ENCODE assay signal across 14 mouse cellular contexts in genomic region chr1:131198417-131198960, GRCm38 (mm10). TPM values are rescaled to one million over a fixed set of nuclear protein-coding genes. Genes with fewer than 3 reads are reported as not detected.
DNase-seq lines count a peak whose midpoint lies in the region; ATAC-seq and TF ChIP-seq lines count a peak whose summit lies in the region.
"Had no signal": no experiment of that assay in that cellular context is flagged by ENCODE, and none has a peak within 500 bp of the region (broad histone marks: within the 10 kb centered on the region; RNA-seq: fewer than 3 reads in every experiment).

No protein-coding gene starts in this region.

- no peak overlapping the region for H3K9ac ChIP-seq in heart, postnatal 0 days (replicated peaks; ENCODE audit: low read depth, low read length)
- H3K9ac ChIP-seq: kidney, embryonic 15.5 days; lung, embryonic 14.5 days had no signal

- ATAC-seq in heart, postnatal 0 days (ENCODE audit: insufficient read depth, low read depth), result no peak
- ATAC-seq in megakaryocyte, adult 5-6 weeks (ENCODE audit: poor library complexity, severe bottlenecking), result peak; percentile 22
- no peak for ATAC-seq in activated CD4-positive, CD25-positive, alpha-beta regulatory T cell, adult 4 months
- ATAC-seq: hindbrain, embryonic 16.5 days had no signal

- no peak for TF ChIP-seq CTCF in heart, postnatal 0 days (IDR thresholded peaks at IDR 0.05; ENCODE audit: low read depth)
- no peak for TF ChIP-seq CTCF in bone marrow macrophage, adult 2 months (IDR thresholded peaks at IDR 0.05; ENCODE audit: low read depth, low read length)

- H3K9me3 ChIP-seq in heart, postnatal 0 days (replicated peaks; ENCODE audit: control insufficient read depth, low read length), result no peaks in the 10 kb centered on the region
- H3K9me3 ChIP-seq: kidney, embryonic 15.5 days; midbrain, embryonic 10.5 days had no signal

- 85% methylated on average over 9 of the region's 9 CpGs for WGBS in heart, postnatal 0 days

- no peak for TF ChIP-seq EP300 in heart, postnatal 0 days (IDR thresholded peaks at IDR 0.05; ENCODE audit: low read depth)

- DNase-seq in heart, postnatal 0 days (ENCODE audit: low spot score), result no peak
- DNase-seq in heart, postnatal 4 days, result no peak
- peak; percentile 84 for DNase-seq in A20 (ENCODE audit: low read depth, low spot score)
- DNase-seq in kidney, postnatal 36 days, result no peak
- DNase-seq in cerebellum, adult 11 months, result no peak
- DNase-seq: heart, postnatal 10 days; lung, embryonic 14.5 days; right cerebral cortex, postnatal 14 days had no signal

- H3K27ac ChIP-seq in heart, postnatal 0 days (ENCODE audit: low read depth), result no peak overlapping the region
- H3K27ac ChIP-seq in bone marrow macrophage, adult 2 months (ENCODE audit: insufficient read depth, low read depth, low read length), result peak overlapping the region; percentile 88
- H3K27ac ChIP-seq: kidney, embryonic 15.5 days; midbrain, embryonic 10.5 days had no signal

- H3K4me1 ChIP-seq in heart, postnatal 0 days (ENCODE audit: control insufficient read depth, insufficient read depth), result no peaks in the 10 kb centered on the region
- H3K4me1 ChIP-seq in bone marrow macrophage, adult 2 months (ENCODE audit: control insufficient read depth, insufficient read depth, low read length), result peaks cover 15% of the 10 kb centered on the region

- peak overlapping the region; percentile 26; the same call in 1 of the 2 replicates for H3K4me2 ChIP-seq in heart, postnatal 0 days (ENCODE audit: low read depth, low read length)
- H3K4me2 ChIP-seq: kidney, embryonic 15.5 days; lung, embryonic 14.5 days had no signal

- H3K4me3 ChIP-seq in heart, postnatal 0 days (ENCODE audit: low read depth, low read length), result peak overlapping the region; percentile 23; the same call in 1 of the 2 replicates
- H3K4me3 ChIP-seq in bone marrow macrophage, adult 2 months (ENCODE audit: insufficient read depth, low read length), result peak overlapping the region; percentile 85
- H3K4me3 ChIP-seq: kidney, embryonic 15.5 days; midbrain, embryonic 10.5 days had no signal

- no peaks in the 10 kb centered on the region for H3K36me3 ChIP-seq in heart, postnatal 0 days (replicated peaks; ENCODE audit: control insufficient read depth, insufficient read depth, low read length)
- H3K36me3 ChIP-seq: kidney, embryonic 15.5 days; midbrain, embryonic 10.5 days had no signal

- no peaks in the 10 kb centered on the region for H3K27me3 ChIP-seq in heart, postnatal 0 days (ENCODE audit: control insufficient read depth, insufficient read depth, low read length)
- H3K27me3 ChIP-seq: kidney, embryonic 15.5 days had no signal

- TF ChIP-seq POLR2A in bone marrow macrophage, adult 2 months (IDR thresholded peaks at IDR 0.05; ENCODE audit: borderline replicate concordance, low read depth, low read length), result no peak

RNA-seq across cellular contexts. Expression of gene Eif2d, which starts 45.5 kb away (rescaled TPM):
- 16.6 and 27.0 TPM in 2 replicates for total RNA-seq in heart, postnatal 0 days (2014; rRNA removed; ENCODE audit: low replicate concordance)
- 38.3 and 39.6 TPM in 2 replicates for polyA plus RNA-seq in heart, postnatal 0 days (2015; fragmentation: Nextera tagmentation; extraction: Ambion mirVana)
- total RNA-seq in heart, postnatal 4 days (2021), result 10 to 100 TPM; 36.7 to 37.1 TPM
- polyA plus RNA-seq in bone marrow macrophage, adult 2 months (2012; ENCODE audit: insufficient read depth, insufficient read length, missing spikeins), result 20.5 and 23.2 TPM in 2 replicates
- 28.7 and 31.0 TPM in 2 replicates for total RNA-seq in megakaryocyte, adult 5-6 weeks (2015)
- total RNA-seq in megakaryocyte, adult 5-6 weeks (2017), result 23.1 and 24.5 TPM in 2 replicates
- 10 to 100 TPM; 52.5 to 58.8 TPM for polyA plus RNA-seq in activated CD4-positive, CD25-positive, alpha-beta regulatory T cell, adult 4 months (2017; shearing (Covaris generic))

RNA-seq across cellular contexts. Expression of gene Rassf5, which starts 46.6 kb away (rescaled TPM):
- total RNA-seq in heart, postnatal 0 days (2014; rRNA removed; ENCODE audit: low replicate concordance), result 3.3 and 23.4 TPM in 2 replicates
- polyA plus RNA-seq in heart, postnatal 0 days (2015; fragmentation: Nextera tagmentation; extraction: Ambion mirVana), result 2.9 and 3.3 TPM in 2 replicates
- 1 to 10 TPM; 4.4 to 4.5 TPM for total RNA-seq in heart, postnatal 4 days (2021)
- 49.4 and 49.6 TPM in 2 replicates for polyA plus RNA-seq in bone marrow macrophage, adult 2 months (2012; ENCODE audit: insufficient read depth, insufficient read length, missing spikeins)
- total RNA-seq in megakaryocyte, adult 5-6 weeks (2015), result 81.7 and 97.9 TPM in 2 replicates
- total RNA-seq in megakaryocyte, adult 5-6 weeks (2017), result 99.6 and 110 TPM in 2 replicates
- polyA plus RNA-seq in activated CD4-positive, CD25-positive, alpha-beta regulatory T cell, adult 4 months (2017; shearing (Covaris generic)), result 100 to 1,000 TPM; 278 to 305 TPM
